Mouse (Mus musculus): ENCODE results near the gene Mpg.
A peak's percentile ranks its signal among the peaks of the same experiment; 100 is the strongest.

Mpg gene

GRCm38 (mm10) chr11:32231125-32231524 lies 4.8 kb downstream of the Mpg start:
- DNase-seq (ENCODE audit: low read depth) = no peak

- DNase-seq (ENCODE audit: low read depth) = no peak
These were observed 6.5 kb downstream of the Mpg start for GRCm38 (mm10) chr11:32232848-32233247.

- DNase-seq (ENCODE audit: low read depth) = no peak
These were observed 7.6 kb downstream of the Mpg start for GRCm38 (mm10) chr11:32233895-32234294.

- no peak for DNase-seq (ENCODE audit: low read depth)
These were observed 8.6 kb downstream of the Mpg start for GRCm38 (mm10) chr11:32234816-32235485.

- peak; percentile 93 for DNase-seq (ENCODE audit: low read depth)
These were observed 9.3 kb downstream of the Mpg start for GRCm38 (mm10) chr11:32235646-32236045.

GRCm38 (mm10) chr11:32236132-32236531 lies 9.8 kb downstream of the Mpg start:
- DNase-seq (ENCODE audit: low read depth) = no peak

GRCm38 (mm10) chr11:32236712-32237410 lies 10.6 kb downstream of the Mpg start:
- DNase-seq (ENCODE audit: low read depth) = peak; percentile 81

- no peak for DNase-seq (ENCODE audit: low read depth)
These were observed 11.1 kb downstream of the Mpg start for GRCm38 (mm10) chr11:32237411-32237795.

- DNase-seq (ENCODE audit: low read depth) = peak; percentile 81
These were observed 12.0 kb downstream of the Mpg start for GRCm38 (mm10) chr11:32238093-32238860.

GRCm38 (mm10) chr11:32241391-32241790 lies 15.1 kb downstream of the Mpg start:
- no peak for DNase-seq (ENCODE audit: low read depth)

GRCm38 (mm10) chr11:32242209-32242608 lies 15.9 kb downstream of the Mpg start:
- DNase-seq (ENCODE audit: low read depth) = no peak

- no peak for DNase-seq (ENCODE audit: low read depth)
These were observed 17.1 kb downstream of the Mpg start for GRCm38 (mm10) chr11:32243205-32243955.

- DNase-seq (ENCODE audit: low read depth) = no peak
These were observed 17.8 kb downstream of the Mpg start for GRCm38 (mm10) chr11:32244064-32244463.

- DNase-seq (ENCODE audit: low read depth) = no peak
These were observed 18.3 kb downstream of the Mpg start for GRCm38 (mm10) chr11:32244617-32245016.

- no peak for DNase-seq (ENCODE audit: low read depth)
These were observed 19.3 kb downstream of the Mpg start for GRCm38 (mm10) chr11:32245614-32246013.

GRCm38 (mm10) chr11:32247068-32247467 lies 20.8 kb downstream of the Mpg start:
- peak; percentile 58 for DNase-seq (ENCODE audit: low read depth)

- no peak for DNase-seq (ENCODE audit: low read depth)
These were observed 22.0 kb downstream of the Mpg start for GRCm38 (mm10) chr11:32248350-32248749.

- DNase-seq (ENCODE audit: low read depth) = peak; percentile 48
These were observed 24.8 kb downstream of the Mpg start for GRCm38 (mm10) chr11:32250880-32251763.

GRCm38 (mm10) chr11:32253121-32253520 lies 26.8 kb downstream of the Mpg start:
- DNase-seq (ENCODE audit: low read depth) = no peak

- DNase-seq (ENCODE audit: low read depth) = no peak
These were observed 29.8 kb downstream of the Mpg start for GRCm38 (mm10) chr11:32256146-32256545.

GRCm38 (mm10) chr11:32256566-32256965 lies 30.3 kb downstream of the Mpg start:
- no peak for DNase-seq (ENCODE audit: low read depth)
